Mouse (Mus musculus): ENCODE measurements around the gene 1700028K03Rik. TPM values are rescaled to one million over a fixed set of nuclear protein-coding genes. Genes with fewer than 3 reads are reported as not detected.
A peak's percentile ranks its signal among the peaks of the same experiment; 100 is the strongest.

The 1700028K03Rik gene
- polyA plus RNA-seq, 1 experiment from 2014 or later, result 0.11 TPM

- Histone ChIP-seq H3K27ac (ENCODE audit: low read length) (no peak overlapping the region), H3K36me3 (ENCODE audit: control insufficient read depth, insufficient read depth) (no peaks in the 10 kb centered on the region), H3K9ac (ENCODE audit: low read depth, low read length) (no peak overlapping the region), H3K9me3 (replicated peaks; ENCODE audit: control insufficient read depth, low read length) (no peaks in the 10 kb centered on the region), H3K4me3 (ENCODE audit: low read depth, low read length) (no peak overlapping the region), H3K4me1 (ENCODE audit: control insufficient read depth, low read depth, low read length) (no peaks in the 10 kb centered on the region), H3K27me3 (ENCODE audit: control insufficient read depth, insufficient read depth, low read depth, low read length) (no peaks in the 10 kb centered on the region), H3K4me2 (ENCODE audit: low read depth, low read length) (no peak overlapping the region)
- WGBS (ENCODE audit: insufficient replicate concordance), result 78% methylated on average over 5 of the region's 5 CpGs
- ATAC-seq (ENCODE audit: low read depth), result no peak
Observed at GRCm38 (mm10) chr5:107499891-107500535, 34.5 kb upstream of the 1700028K03Rik start.

- Histone ChIP-seq H3K36me3 (ENCODE audit: control insufficient read depth, insufficient read depth) (no peaks in the 10 kb centered on the region), H3K4me1 (ENCODE audit: control insufficient read depth, low read depth, low read length) (no peaks in the 10 kb centered on the region), H3K27me3 (ENCODE audit: control insufficient read depth, insufficient read depth, low read depth, low read length) (no peaks in the 10 kb centered on the region), H3K9ac (ENCODE audit: low read depth, low read length) (no peak overlapping the region), H3K27ac (ENCODE audit: low read length) (no peak overlapping the region), H3K9me3 (replicated peaks; ENCODE audit: control insufficient read depth, low read length) (no peaks in the 10 kb centered on the region), H3K4me3 (ENCODE audit: low read depth, low read length) (no peak overlapping the region), H3K4me2 (ENCODE audit: low read depth, low read length) (no peak overlapping the region)
- WGBS (ENCODE audit: insufficient replicate concordance), result 53% methylated on average over 1 of the region's 1 CpGs
- no peak for ATAC-seq (ENCODE audit: low read depth)
Observed at GRCm38 (mm10) chr5:107500741-107501140, 33.8 kb upstream of the 1700028K03Rik start.

GRCm38 (mm10) chr5:107507321-107507720 is 27.2 kb upstream of the 1700028K03Rik start, which contains the start of gene Gm42669:
Gene Gm42669 (plus strand): TSS chr5:107507621.
- no peaks in the 10 kb centered on the region for H3K4me1 ChIP-seq (ENCODE audit: control insufficient read depth, low read depth, low read length)
- WGBS (ENCODE audit: insufficient replicate concordance), result 62% methylated on average over 4 of the region's 4 CpGs

GRCm38 (mm10) chr5:107510503-107510902 is 24.0 kb upstream of the 1700028K03Rik start:
- H3K9ac ChIP-seq (ENCODE audit: low read depth, low read length), result no peak overlapping the region
- no peak for ATAC-seq (ENCODE audit: low read depth)
- no peak overlapping the region for H3K4me2 ChIP-seq (ENCODE audit: low read depth, low read length)
- H3K27ac ChIP-seq (ENCODE audit: low read length), result no peak overlapping the region
- H3K36me3 ChIP-seq (ENCODE audit: control insufficient read depth, insufficient read depth), result no peaks in the 10 kb centered on the region
- H3K9me3 ChIP-seq (replicated peaks; ENCODE audit: control insufficient read depth, low read length), result no peaks in the 10 kb centered on the region
- no peaks in the 10 kb centered on the region for H3K27me3 ChIP-seq (ENCODE audit: control insufficient read depth, insufficient read depth, low read depth, low read length)
- 71% methylated on average over 10 of the region's 10 CpGs for WGBS (ENCODE audit: insufficient replicate concordance)
- H3K4me3 ChIP-seq (ENCODE audit: low read depth, low read length), result no peak overlapping the region
- H3K4me1 ChIP-seq (ENCODE audit: control insufficient read depth, low read depth, low read length), result no peaks in the 10 kb centered on the region

More at GRCm38 (mm10) chr5:107507321-107507720, 27.2 kb upstream of the 1700028K03Rik start, which contains the start of gene Gm42669:
- no peak for ATAC-seq (ENCODE audit: low read depth)
- H3K27me3 ChIP-seq (ENCODE audit: control insufficient read depth, insufficient read depth, low read depth, low read length), result no peaks in the 10 kb centered on the region
- no peak within 1 kb of the TSS for H3K4me2 ChIP-seq (ENCODE audit: low read depth, low read length)
- no peak within 1 kb of the TSS for H3K4me3 ChIP-seq (ENCODE audit: low read depth, low read length)
- H3K9ac ChIP-seq (ENCODE audit: low read depth, low read length), result no peak within 1 kb of the TSS
- H3K9me3 ChIP-seq (replicated peaks; ENCODE audit: control insufficient read depth, low read length), result no peaks in the 10 kb centered on the region
- no peak within 1 kb of the TSS for H3K27ac ChIP-seq (ENCODE audit: low read length)
- H3K36me3 ChIP-seq (ENCODE audit: control insufficient read depth, insufficient read depth), result no peaks in the 10 kb centered on the region

GRCm38 (mm10) chr5:107511326-107511725 is 23.2 kb upstream of the 1700028K03Rik start:
- H3K27me3 ChIP-seq (ENCODE audit: control insufficient read depth, insufficient read depth, low read depth, low read length), result no peaks in the 10 kb centered on the region
- H3K36me3 ChIP-seq (ENCODE audit: control insufficient read depth, insufficient read depth), result no peaks in the 10 kb centered on the region
- no peak for ATAC-seq (ENCODE audit: low read depth)
- no peak overlapping the region for H3K9ac ChIP-seq (ENCODE audit: low read depth, low read length)
- WGBS (ENCODE audit: insufficient replicate concordance), result 35% methylated on average over 2 of the region's 2 CpGs
- H3K4me3 ChIP-seq (ENCODE audit: low read depth, low read length), result no peak overlapping the region
- H3K4me1 ChIP-seq (ENCODE audit: control insufficient read depth, low read depth, low read length), result no peaks in the 10 kb centered on the region
- H3K9me3 ChIP-seq (replicated peaks; ENCODE audit: control insufficient read depth, low read length), result no peaks in the 10 kb centered on the region
- H3K27ac ChIP-seq (ENCODE audit: low read length), result no peak overlapping the region
- H3K4me2 ChIP-seq (ENCODE audit: low read depth, low read length), result no peak overlapping the region

GRCm38 (mm10) chr5:107513583-107513982 is 20.9 kb upstream of the 1700028K03Rik start:
- peak; percentile 39; the same call in 1 of the 2 replicates for ATAC-seq (ENCODE audit: low read depth)
- WGBS (ENCODE audit: insufficient replicate concordance), result 29% methylated on average over 7 of the region's 7 CpGs
- no peak overlapping the region for H3K4me3 ChIP-seq (ENCODE audit: low read depth, low read length)
- H3K4me1 ChIP-seq (ENCODE audit: control insufficient read depth, low read depth, low read length), result no peaks in the 10 kb centered on the region
- H3K4me2 ChIP-seq (ENCODE audit: low read depth, low read length), result no peak overlapping the region
- no peak overlapping the region for H3K9ac ChIP-seq (ENCODE audit: low read depth, low read length)
- no peaks in the 10 kb centered on the region for H3K27me3 ChIP-seq (ENCODE audit: control insufficient read depth, insufficient read depth, low read depth, low read length)
- no peak overlapping the region for H3K27ac ChIP-seq (ENCODE audit: low read length)
- no peaks in the 10 kb centered on the region for H3K36me3 ChIP-seq (ENCODE audit: control insufficient read depth, insufficient read depth)
- H3K9me3 ChIP-seq (replicated peaks; ENCODE audit: control insufficient read depth, low read length), result no peaks in the 10 kb centered on the region

GRCm38 (mm10) chr5:107515453-107515852 is 19.1 kb upstream of the 1700028K03Rik start:
- H3K4me2 ChIP-seq (ENCODE audit: low read depth, low read length), result no peak overlapping the region
- no peak overlapping the region for H3K27ac ChIP-seq (ENCODE audit: low read length)
- ATAC-seq (ENCODE audit: low read depth), result 0 out of 2 replicates have a peak, but pooled peaks have one; percentile 43
- no peaks in the 10 kb centered on the region for H3K4me1 ChIP-seq (ENCODE audit: control insufficient read depth, low read depth, low read length)
- no peaks in the 10 kb centered on the region for H3K9me3 ChIP-seq (replicated peaks; ENCODE audit: control insufficient read depth, low read length)
- no peaks in the 10 kb centered on the region for H3K36me3 ChIP-seq (ENCODE audit: control insufficient read depth, insufficient read depth)
- WGBS (ENCODE audit: insufficient replicate concordance), result 62% methylated on average over 3 of the region's 3 CpGs
- no peak overlapping the region for H3K9ac ChIP-seq (ENCODE audit: low read depth, low read length)
- no peaks in the 10 kb centered on the region for H3K27me3 ChIP-seq (ENCODE audit: control insufficient read depth, insufficient read depth, low read depth, low read length)
- H3K4me3 ChIP-seq (ENCODE audit: low read depth, low read length), result no peak overlapping the region

- ATAC-seq (ENCODE audit: low read depth), result no peak
- no peaks in the 10 kb centered on the region for H3K9me3 ChIP-seq (replicated peaks; ENCODE audit: control insufficient read depth, low read length)
- 65% methylated on average over 1 of the region's 1 CpGs for WGBS (ENCODE audit: insufficient replicate concordance)
Observed at GRCm38 (mm10) chr5:107516087-107516486, 18.4 kb upstream of the 1700028K03Rik start.

GRCm38 (mm10) chr5:107518602-107519001 is 15.9 kb upstream of the 1700028K03Rik start:
- H3K27ac ChIP-seq (ENCODE audit: low read length), result no peak overlapping the region
- no peaks in the 10 kb centered on the region for H3K4me1 ChIP-seq (ENCODE audit: control insufficient read depth, low read depth, low read length)
- no peak overlapping the region for H3K9ac ChIP-seq (ENCODE audit: low read depth, low read length)
- H3K4me3 ChIP-seq (ENCODE audit: low read depth, low read length), result no peak overlapping the region
- ATAC-seq (ENCODE audit: low read depth), result no peak
- no peaks in the 10 kb centered on the region for H3K9me3 ChIP-seq (replicated peaks; ENCODE audit: control insufficient read depth, low read length)
- 75% methylated on average over 4 of the region's 4 CpGs for WGBS (ENCODE audit: insufficient replicate concordance)
- H3K36me3 ChIP-seq (ENCODE audit: control insufficient read depth, insufficient read depth), result no peaks in the 10 kb centered on the region
- no peaks in the 10 kb centered on the region; the same call in 1 of the 2 replicates for H3K27me3 ChIP-seq (ENCODE audit: control insufficient read depth, insufficient read depth, low read depth, low read length)
- no peak overlapping the region for H3K4me2 ChIP-seq (ENCODE audit: low read depth, low read length)

More at GRCm38 (mm10) chr5:107516087-107516486, 18.4 kb upstream of the 1700028K03Rik start:
- Histone ChIP-seq H3K4me1 (ENCODE audit: control insufficient read depth, low read depth, low read length) (no peaks in the 10 kb centered on the region), H3K4me2 (ENCODE audit: low read depth, low read length) (no peak overlapping the region), H3K4me3 (ENCODE audit: low read depth, low read length) (no peak overlapping the region), H3K27me3 (ENCODE audit: control insufficient read depth, insufficient read depth, low read depth, low read length) (no peaks in the 10 kb centered on the region), H3K9ac (ENCODE audit: low read depth, low read length) (no peak overlapping the region), H3K36me3 (ENCODE audit: control insufficient read depth, insufficient read depth) (no peaks in the 10 kb centered on the region), H3K27ac (ENCODE audit: low read length) (no peak overlapping the region)
